Mouse (Mus musculus) adrenal gland, adult 8-10 months (tissue): Measurements from ENCODE around the gene Tmem63b. TPM values are rescaled to one million over a fixed set of nuclear protein-coding genes. Genes with fewer than 3 reads are reported as not detected.

ENCODE experiments used
- DNase-seq: peaks from one replicate; pipeline ENCODE4 v3.0.0; 2022
- total RNA-seq, 4 experiments: library from RNA; stranded (reverse); gene quantifications; 2 replicates each; pipeline ENCODE4 v1.2.4; 2022

Gene Tmem63b
- total RNA-seq, 4 experiments from 2014 or later: 38.2 to 75.2 (median 53.9) TPM

- DNase-seq: no peak
Observed at GRCm38 (mm10) chr17:45619386-45620256, 67.1 kb downstream of the Tmem63b start.

- no peak for DNase-seq
Observed at GRCm38 (mm10) chr17:45618941-45619385, 67.7 kb downstream of the Tmem63b start.

- DNase-seq: no peak
Observed at GRCm38 (mm10) chr17:45617655-45618054, 69.0 kb downstream of the Tmem63b start.

GRCm38 (mm10) chr17:45616679-45617078 is 70.0 kb downstream of the Tmem63b start:
- DNase-seq: no peak

GRCm38 (mm10) chr17:45616046-45616650 is 70.6 kb downstream of the Tmem63b start:
- DNase-seq: no peak

DNA sequence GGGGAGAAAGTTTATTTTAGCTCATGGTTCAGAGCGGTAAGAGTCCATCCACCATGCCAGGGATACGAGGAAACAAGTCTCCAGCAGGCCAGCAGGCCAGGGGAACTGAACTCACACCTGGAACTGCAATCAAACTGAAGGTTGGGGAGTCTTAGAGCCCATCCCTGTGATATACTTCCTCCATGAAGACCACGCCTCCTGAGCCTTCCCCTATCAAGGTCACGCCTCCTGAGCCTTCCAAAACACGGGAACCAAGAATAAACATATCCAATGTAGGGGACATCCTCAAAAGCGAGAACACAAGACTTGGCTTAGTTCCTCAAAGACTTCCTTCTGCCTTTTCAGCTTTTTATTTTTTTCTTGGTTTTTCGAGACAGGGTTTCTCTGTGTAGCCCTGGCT is 73.8 kb downstream of the Tmem63b start:
- DNase-seq: no peak

- DNase-seq: no peak
Observed at GRCm38 (mm10) chr17:45612008-45612407, 74.7 kb downstream of the Tmem63b start.

Other genes with a start within 250 kb of the Tmem63b start
- under 1 TPM in 2 of 4 experiments, not detected in 2; 0.17 to 0.24 TPM for gene Spats1, start 211.5 kb downstream of the Tmem63b start, total RNA-seq
- 10 to 100 TPM; 18.1 to 23.7 (median 19.0) TPM for gene Aars2, start 180.1 kb downstream of the Tmem63b start, total RNA-seq
- gene Tcte1, start 163.5 kb downstream of the Tmem63b start, total RNA-seq: not detected
- under 1 TPM; 0.09 to 0.17 (median 0.14) TPM for gene Tmem151b, start 137.2 kb downstream of the Tmem63b start, total RNA-seq
- 1 to 10 TPM; 4.2 to 6.4 (median 5.6) TPM for gene Nfkbie, start 131.2 kb downstream of the Tmem63b start, total RNA-seq
- 10 to 100 TPM; 51.7 to 68.9 (median 61.0) TPM for gene Slc35b2, start 123.0 kb downstream of the Tmem63b start, total RNA-seq
- gene Hsp90ab1, start 113.6 kb downstream of the Tmem63b start, total RNA-seq: 1,000 to 10,000 TPM; 1,432 to 3,205 (median 1,905) TPM
- gene Slc29a1, start 87.3 kb downstream of the Tmem63b start, total RNA-seq: 100 to 1,000 TPM; 145 to 174 (median 158) TPM
- under 1 TPM in 2 of 4 experiments, not detected in 2; 0.32 to 0.38 TPM for gene Mymx, start 84.8 kb downstream of the Tmem63b start, total RNA-seq
- under 1 TPM in 1 of 4 experiments, not detected in 3; 0.89 TPM for gene Capn11, start 27.6 kb downstream of the Tmem63b start, total RNA-seq
- gene Mrpl14, start 583 bp downstream of the Tmem63b start, total RNA-seq: 100 to 1,000 TPM; 109 to 120 (median 112) TPM
- gene 1600014C23Rik, start 46.9 kb upstream of the Tmem63b start, total RNA-seq: not detected